Mouse (Mus musculus) skeletal muscle tissue, adult 2 months (tissue): ENCODE measurements at regions not wholly inside any gene's neighbourhood (a gene's known extent, or its start where the extent isn't known, plus 50 kb on each side); places are given as distances from the start of the nearest gene placed in this dataset.

Experiments
- DNase-seq: peaks from one replicate; pipeline ENCODE4 v3.0.0-alpha.2; 2012; ENCODE audit warnings: low read depth, low spot score

DNA sequence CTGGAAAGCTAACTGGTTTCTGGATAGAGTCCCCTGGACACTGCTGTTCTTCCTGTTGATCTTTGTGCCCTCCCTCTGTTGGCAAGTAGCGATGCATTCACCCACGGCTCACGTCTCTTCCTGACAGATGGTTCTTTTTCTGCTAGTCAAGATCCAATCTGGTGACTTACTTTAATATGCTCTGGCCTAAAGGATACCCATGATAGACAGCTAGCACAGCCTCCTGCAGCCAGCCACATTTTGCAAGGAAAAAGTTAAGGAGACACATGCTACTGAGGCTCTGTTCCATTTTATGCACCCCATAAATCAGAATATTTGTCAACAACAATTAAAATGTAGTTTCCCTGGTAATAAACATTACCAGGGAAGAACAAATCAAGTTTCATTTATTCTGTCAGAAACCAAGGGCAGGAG lies 410.3 kb upstream of the Tmpo start:
- DNase-seq = no peak

DNA sequence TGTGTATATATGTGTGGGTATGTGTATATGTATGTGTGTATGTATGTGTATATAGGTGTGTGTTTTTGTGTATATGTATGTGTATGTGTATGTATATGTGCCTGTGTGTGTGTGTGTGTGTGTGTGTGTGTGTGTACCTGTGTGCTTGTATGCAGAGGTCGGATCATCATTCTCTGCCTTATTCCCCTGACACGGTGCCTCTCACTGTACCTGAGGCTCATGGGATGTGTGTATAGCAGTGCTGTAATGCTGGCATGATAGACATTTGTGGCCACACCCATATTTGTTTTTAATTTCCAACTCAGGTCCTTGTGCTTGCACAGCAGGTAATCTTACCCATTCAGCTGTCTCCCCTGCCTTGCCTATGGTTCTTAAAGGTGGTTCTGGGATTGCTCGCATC lies 402.1 kb upstream of the Tmpo start:
- DNase-seq = no peak

DNA sequence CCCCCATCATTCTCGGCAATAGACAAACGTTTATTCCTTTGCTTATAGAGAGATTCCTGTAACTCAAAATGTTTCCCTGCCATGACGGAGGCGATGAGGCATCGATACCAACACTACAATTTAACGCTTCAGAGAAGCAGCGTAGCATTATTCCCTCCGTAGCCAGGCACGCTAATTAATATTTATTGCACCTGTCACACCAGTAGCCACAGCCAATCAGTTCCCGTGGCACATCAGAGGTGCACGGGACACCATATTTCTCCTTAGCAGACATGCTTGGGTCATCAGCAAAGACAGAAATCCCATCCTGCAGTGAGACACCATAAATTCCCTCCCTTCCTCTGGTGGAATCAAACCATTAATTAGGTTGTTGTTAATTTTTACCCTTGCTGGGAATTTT lies 399.8 kb upstream of the Tmpo start:
- no peak for DNase-seq

DNA sequence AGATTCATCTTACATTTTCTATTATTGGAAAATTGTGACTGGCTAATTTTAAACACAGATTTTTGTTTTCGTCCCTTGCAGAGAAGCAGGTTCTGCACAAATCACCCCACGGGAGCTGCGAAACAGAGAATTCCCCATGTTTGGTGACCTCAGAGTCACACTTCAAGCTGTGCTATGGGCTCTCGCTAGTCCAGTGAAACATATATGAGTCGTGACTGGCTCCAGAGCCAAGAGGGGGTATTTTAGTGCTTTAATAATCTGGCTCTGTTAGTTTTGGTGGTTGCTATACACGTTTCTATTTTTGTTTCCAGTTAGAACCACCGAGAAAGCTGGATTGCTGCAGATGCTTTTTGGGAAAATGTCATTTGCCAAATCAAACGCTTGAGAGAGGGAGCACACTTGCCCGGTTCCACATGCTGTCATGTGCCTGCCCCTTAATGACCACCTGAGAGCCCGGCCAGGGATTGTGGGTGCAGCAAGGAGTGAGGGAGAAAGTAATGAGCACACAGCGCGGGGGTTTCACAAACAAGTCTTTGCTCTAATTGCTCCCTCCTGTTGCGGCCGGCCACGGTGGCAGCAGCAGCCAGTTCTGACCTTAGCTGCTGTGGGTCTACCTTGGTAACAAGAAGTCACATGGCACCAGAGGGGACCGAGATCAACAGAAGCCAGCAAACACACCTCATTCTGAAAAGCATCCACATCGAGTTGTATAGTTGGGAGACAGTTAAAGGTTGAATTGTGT lies 394.4 kb upstream of the Tmpo start:
- no peak for DNase-seq

DNA sequence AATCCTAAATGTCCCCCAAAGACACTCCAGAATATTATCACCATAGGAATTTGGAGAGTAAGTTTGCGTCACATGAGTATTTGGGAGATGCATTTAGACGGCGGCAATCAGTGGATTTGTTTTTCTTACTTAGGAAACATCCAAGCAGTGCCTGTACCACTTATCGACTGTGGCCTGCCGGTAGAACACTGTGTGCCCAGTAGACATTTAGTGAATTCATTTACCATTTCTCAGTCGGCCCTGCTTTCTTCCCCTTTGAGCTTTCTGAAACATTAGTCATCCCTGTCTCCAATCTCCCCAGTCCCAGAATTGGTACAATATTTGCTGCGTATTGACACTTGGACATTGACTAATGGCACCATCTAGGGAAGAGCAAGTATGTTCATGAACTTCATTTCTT lies 391.7 kb upstream of the Tmpo start:
- DNase-seq = no peak

DNA sequence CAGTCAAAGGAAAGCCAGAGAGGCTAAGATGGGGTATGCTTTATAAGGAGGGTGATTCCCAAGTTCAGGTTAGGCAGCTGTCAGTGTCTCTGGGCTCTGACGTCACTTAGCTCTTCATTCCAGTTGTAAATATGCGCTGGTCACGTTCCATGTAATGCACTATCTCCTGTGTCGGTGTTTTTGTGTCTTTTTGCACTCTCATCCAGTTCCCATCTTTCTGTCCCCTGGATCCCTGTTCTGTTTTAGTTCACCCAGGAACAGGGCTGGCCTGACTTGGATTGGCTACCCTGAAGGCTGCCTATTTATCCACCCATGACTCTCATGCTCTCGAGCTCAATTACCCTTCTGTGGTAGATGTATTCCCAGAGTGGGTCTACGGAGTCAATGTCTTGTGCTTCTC lies 387.9 kb upstream of the Tmpo start:
- no peak for DNase-seq

DNA sequence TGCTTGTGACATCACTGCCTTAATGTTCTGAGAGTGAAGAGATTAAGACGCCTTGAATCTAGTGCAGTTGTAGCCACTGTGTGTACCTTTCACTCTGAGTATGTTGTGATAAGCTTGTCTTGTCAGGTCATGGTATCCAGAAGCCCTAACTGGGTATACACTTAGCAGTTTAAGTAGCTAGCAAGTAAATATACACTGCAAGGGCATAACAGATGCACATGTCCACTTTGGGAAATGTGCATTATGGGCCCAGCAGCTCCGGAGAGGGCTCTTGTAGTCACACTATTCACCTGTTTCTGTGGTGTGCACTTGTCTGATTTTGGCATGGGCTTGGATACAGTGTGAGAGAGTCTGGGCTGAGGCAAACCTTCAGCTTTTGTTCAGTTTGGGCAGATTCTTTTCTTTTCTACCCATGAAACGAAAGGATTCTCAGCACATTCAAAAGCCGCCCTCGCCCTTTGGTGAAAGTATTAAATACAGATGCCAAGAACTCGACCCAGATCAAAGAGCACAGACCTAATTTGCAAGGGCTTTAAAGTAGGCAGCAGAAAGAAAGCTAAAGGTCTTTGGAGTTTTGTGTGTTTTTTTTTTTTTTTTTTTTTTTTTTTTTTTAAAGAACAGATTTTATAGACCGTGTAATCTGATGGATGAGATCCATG lies 385.1 kb upstream of the Tmpo start:
- no peak for DNase-seq

DNA sequence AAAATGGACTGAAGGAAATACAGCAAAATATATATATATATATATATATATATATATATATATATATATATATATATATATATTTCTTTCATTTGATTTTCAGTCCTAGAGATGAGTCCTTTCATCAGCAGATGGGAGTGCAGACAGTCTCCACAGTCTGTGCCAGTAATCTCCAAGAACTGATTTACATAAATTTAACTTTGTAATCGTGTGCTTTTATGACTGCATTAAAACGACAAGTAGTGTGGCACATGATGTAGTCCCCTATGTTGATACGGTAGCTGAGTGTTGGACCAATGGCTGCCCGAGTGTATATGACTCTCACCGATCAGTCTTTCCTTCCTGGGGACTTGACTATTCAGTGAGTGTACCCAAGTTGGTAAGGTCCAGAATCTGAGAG lies 378.2 kb upstream of the Tmpo start:
- DNase-seq = no peak

DNA sequence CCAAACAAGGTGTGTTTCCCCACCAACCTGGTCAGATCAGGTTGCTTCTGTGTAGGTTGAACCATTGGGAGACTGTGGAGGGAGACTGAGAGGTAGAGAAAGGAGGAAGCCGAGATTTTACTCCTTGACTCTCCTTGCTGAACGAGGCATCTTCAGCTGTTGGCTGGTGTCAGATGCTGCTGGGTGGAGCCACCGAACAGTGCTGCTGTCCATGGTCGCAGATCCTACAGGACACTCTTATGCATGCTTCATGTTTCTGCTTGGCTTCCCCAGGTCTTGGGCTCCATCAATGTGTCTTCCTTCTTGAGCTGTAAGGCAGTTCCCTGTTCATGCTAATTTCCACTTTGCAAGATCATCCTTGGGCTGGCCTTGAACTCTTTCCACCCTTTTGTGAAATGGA lies 367.0 kb upstream of the Tmpo start:
- no peak for DNase-seq

DNA sequence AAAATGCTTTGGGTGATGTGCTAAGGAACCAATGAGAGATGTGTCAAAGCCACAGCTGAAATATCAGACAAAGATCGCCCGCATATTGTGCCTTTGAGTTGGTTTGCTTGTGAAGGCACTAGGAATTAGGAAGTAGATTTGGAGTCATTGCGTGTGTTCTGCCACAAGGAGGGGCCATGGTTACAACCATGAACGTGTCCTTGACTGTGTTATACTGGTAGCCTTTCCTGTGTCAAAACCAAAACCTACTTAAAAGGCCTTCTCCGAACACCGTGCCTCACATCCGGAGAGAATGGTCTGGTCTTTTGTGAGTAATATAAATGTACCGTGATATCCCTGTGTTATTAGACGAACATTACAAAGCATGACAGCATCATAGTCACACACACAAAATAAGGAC lies 365.0 kb upstream of the Tmpo start:
- DNase-seq = no peak

DNA sequence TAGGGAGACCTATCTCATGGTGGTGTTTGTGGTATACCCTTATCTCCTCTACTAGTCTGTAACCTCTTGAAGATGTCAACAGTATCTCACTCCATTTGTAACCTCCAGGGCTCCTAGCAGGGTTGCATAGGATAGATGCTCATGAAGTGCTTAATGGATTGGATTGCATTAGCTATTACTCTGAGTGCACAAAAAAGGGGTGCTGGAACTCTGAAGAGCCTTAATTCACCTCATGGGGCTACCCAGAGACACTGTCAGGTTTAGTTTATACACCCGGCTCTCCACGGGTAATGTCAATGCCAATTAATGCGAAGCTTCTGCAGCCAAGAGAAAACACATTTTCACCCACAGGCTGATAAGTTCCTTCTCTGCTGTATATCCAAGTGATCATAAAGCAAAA lies 364.3 kb upstream of the Tmpo start:
- DNase-seq = no peak

DNA sequence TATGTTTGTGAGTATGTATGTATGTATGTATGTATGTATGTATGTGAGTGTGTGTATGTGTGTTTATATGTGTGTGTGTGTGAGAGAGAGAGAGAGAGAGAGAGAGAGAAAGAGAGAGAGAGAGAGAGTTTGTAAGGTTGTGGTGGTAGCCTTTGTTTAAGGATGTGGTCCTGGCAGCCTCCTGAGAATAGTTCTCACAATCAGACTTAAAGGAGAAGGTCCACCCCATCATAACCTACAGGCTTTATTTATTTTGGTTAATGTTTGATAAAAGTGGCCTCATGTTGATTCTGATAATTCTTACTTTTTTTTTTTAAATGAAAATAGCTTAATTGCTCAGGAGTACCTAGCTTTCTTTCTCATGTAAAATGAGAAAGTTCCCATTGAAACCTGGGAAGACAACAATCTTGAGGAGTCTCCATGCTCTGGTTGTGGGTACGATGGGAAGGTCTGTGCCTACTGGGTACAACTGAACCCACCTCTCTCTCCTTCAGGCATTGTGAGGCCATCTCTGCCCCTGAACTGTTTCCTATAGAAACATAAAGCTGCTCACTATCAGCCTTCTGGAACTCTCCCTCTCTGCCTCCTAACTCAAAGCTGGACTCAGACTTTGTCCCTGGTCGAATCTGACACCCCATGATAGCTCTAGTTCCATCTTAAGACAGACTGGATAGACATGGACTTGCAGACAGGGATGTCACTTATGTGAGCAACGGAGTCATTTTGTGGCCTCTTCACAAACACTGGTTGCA lies 362.2 kb upstream of the Tmpo start:
- DNase-seq = no peak

DNA sequence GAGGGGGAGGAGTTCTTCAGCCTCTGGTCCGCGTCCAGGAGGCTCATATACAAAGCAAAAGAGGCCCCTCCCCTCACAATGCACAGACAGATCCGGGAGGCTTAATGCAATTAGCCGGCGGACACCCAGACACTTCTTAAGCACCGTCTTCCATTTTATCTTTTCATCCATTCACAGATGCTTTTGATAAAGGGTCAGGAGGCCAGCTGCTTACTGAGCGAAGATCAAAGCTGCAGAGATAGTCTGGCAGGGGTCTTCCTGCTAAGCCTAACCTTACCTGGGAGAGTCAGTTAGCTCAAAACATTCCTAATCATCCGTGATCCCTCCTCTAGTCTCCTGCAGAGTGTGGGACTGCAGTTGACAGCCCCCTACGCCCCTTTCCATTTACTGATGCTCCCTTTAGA lies 361.1 kb upstream of the Tmpo start:
- DNase-seq = no peak

DNA sequence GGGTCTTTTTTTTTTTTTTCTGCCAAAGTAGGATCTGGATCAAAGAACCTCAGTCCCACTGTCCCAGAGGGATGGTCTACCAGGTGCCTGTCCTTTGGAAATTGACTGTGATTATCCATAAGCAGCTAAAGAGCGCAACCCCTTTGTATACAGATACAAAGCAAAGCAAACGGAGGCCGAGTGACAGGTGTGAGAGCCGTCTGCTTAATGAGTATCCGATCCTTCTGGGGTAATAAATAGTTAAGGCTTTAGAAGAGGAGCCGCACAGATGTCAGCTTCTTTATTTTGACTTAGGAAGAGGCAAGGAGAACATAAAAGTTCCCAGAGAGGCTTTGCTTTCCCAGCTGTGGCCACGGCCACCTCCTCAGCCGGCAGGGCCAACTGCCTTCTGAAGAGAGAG lies 356.1 kb upstream of the Tmpo start:
- no peak for DNase-seq

DNA sequence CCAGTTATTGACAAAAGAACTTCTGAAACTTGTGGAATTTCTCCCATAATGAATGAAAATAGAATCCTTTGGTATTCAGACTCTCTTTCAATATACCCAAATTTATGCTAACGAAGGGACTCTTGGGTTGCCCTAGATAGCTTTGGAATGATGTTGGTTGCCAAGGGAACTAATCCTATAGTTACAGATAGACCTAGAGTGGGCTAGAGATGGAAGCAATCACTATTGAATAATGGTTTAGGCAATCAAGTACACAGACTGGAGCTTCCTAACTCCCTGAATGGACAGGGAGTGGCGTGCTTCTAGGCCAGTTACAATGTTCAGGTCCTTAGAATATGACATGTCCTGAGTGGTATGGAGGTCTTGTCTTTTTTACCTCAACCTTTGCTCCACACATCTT lies 354.3 kb upstream of the Tmpo start:
- DNase-seq = no peak

DNA sequence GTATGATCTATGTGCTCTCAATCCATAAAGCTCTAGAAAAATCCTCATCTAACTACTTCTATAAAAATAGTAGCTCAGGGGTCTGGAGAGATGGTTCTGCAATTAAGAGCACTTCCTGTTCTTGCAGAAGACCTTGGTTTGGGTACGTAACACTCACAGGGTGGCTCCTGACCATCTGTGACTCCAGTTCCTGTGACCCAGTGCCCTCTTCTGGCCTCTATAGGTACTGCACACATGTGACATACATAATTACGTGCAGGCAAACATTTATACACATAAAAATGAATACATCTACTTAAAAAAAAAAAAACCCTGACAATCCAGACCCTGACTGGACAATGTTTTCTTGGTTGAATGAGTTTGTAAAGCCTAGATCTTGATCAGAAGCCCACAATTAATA lies 347.2 kb upstream of the Tmpo start:
- no peak for DNase-seq

DNA sequence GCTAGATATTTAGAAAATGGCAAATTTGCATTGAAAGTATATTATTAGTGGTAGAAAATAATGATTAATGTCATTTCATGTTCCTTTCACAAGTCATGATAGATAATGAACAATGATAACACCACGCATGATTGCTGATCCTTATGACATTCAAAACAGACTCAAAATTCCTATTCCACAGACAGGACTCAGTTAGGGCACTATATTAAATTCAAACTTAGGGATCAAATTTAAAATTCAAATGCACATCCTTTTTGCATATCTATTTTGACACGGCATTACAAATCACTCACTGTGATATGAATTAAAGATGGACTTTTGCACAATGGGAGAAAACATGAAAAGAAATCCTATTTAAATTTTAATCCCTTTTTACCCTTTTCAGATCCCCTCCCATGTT lies 340.1 kb upstream of the Tmpo start:
- no peak for DNase-seq

DNA sequence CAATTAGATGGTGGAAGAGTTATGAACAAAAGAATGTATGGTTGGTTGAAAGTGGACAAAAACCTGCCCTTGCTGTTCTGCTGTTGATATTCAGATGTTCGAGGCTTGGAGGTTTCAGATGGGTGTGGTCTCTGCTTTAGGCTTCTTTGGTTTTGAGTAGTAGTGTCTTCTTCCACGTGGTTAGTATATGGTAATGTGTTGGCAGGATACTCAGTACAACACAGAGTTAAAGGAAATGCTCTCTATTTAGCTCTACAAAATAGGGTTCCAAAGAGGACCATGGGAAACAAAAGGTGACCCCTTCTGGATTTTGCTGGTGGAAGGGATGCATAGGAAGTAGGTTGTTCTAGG lies 333.9 kb upstream of the Tmpo start:
- DNase-seq = no peak

DNA sequence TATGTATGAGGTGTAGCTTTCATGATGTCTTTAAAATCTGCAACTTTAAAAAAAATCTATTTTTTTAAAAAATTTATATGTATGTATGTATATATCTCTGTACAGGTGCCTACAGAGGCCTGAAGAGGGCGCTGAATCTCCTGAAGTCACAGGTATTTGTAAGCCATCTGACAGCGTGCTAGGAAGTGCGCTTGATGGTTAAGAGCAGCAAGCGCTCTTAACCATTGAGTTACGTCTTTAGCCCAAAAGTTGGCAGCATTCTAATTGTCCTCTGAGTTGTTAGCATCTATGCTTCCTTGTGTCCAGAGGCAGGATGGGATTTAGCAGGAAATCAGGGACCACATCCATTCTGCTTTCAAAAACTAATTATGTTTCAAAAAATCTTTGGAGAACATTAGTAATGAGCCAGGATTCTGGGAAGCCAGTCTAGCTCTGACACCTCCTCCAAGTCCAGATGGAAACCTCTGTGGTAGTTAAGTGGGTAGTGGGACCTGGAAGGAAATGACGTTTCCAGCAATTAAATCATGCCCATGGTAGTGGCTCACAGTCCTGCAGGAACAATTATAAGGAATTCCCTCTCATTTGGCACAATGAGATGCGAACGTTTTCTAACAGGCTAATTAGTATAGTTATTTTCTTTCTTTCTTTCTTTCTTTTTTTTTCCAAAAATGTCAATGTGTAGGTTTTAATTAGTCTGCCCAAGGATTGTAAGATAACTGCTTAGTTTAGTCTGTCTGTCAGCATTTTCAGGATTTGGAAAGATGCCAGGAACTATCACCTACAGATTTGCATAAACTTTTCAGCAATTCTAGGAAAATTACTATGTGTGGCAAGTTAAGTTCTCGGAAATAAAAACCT lies 333.3 kb upstream of the Tmpo start:
- no peak for DNase-seq

DNA sequence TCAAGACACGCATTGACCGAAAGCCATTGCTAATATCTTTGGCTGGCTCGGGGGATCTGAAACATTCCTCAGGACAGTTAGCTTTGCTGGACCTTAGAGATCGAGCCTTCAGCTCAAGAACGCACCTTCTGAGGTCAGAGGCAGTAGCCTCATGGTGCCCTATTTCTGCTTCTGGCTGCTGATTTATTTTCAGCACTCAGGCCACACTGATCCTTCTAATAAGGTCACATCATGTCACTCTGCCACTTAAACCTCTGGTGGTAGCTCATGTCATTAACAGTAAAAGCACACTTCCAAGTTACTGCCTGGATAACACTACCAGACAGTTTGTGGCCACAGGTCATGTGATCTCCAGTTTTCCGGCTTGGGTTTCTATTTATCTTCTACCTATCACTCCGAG lies 325.9 kb upstream of the Tmpo start:
- DNase-seq = peak; percentile 16

DNA sequence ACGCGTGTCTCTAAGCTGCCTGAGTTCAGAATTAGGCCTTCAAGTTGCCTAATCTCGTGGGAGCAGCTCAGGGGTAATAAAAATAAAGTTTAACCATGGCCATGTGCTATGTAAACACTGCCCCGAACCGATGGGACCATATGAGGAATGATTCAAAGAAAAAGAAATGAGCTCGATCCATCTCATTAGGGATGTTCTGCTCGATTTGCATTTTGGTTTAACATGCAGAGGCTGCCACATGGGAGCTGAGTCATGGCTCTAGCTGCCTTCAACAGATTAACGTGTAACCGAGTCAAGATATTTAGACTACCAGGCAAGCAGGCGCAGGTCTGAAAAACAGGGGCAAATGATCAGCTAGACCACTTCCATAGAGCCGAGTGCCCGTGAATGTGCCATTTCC lies 323.8 kb upstream of the Tmpo start:
- no peak for DNase-seq

DNA sequence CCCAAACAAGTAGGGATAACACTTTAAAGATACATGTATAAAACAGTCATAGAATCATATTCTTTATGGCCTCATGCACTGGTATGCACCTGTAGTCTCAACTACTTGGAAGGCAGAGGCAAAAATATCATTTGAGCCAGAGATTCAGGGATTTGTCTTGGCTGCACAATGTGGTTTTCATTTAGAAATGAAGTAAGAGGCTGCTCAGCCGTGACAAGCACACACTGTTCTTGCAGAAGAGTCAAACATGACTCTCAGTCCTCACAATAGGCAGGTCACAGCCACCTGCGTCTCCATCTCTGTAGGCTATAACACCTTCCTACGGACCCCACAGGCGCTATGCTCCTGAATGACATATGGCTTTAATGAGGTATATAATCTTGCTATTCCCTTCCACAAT lies 317.4 kb upstream of the Tmpo start:
- no peak for DNase-seq
